Mouse (Mus musculus) ES-Bruce4 (cell line): Measurements from ENCODE around the gene Nfkbib.
A peak's percentile ranks its signal among the peaks of the same experiment; 100 is the strongest.

Source experiments
- CTCF ChIP-seq: IDR thresholded peaks from one replicate; pipeline ENCODE4 v1.8.1; 2011; ENCODE audit warnings: low read depth, low read length
- POLR2A ChIP-seq: IDR thresholded peaks from one replicate; pipeline ENCODE4 v1.8.1; 2011; ENCODE audit warnings: low read length; ENCODE audit not compliant: insufficient read depth

DNA sequence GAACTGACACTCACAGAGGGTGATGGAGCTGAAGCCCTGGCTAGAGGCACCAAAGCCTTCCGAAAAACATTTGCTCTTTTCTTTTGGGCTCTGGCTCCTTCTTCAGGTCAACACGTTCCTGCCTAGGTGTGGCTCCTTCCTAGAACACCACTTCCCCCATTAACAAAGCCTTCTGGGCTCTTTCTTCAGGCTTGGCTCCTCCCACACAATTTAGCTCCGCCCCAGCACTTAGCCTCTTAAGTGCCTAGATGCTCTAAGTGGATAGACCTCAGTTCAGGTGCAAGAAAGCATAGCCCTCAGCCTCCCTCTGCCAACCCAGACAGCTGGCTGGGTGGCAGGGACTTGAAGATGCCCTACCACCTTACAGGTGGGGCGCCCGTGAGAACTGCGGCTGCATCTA is 31.6 kb downstream of the Nfkbib start:
- TF ChIP-seq POLR2A (peak; percentile 12), CTCF (no peak)
